Mouse (Mus musculus) CH12.LX (cell line): ENCODE measurements at regions not wholly inside any gene's neighbourhood (a gene's known extent, or its start where the extent isn't known, plus 50 kb on each side); places are given as distances from the start of the nearest gene placed in this dataset.

ENCODE experiments used
- DNase-seq: peaks from one replicate; pipeline ENCODE4 v3.0.0-alpha.2; 2013; ENCODE audit errors: extremely low read depth
- H3K27ac ChIP-seq: 2 replicates; pipeline ENCODE4 v1.5.1; 2012; ENCODE audit warnings: low read depth, mild to moderate bottlenecking, control low read depth, moderate library complexity; ENCODE audit not compliant: insufficient read depth
- H3K27me3 ChIP-seq: replicated peaks from 2 replicates; pipeline ENCODE3; 2012; ENCODE audit warnings: inconsistent platforms
- H3K36me3 ChIP-seq, 2 experiments: replicated peaks in 1 of 2; 2 replicates each; pipeline versions ENCODE3 to v1.6.1; 2012; ENCODE audit warnings: inconsistent platforms in 1 of 2, low read length in 1 of 2, mild to moderate bottlenecking in 1 of 2, mixed read lengths in 1 of 2, moderate library complexity in 1 of 2; ENCODE audit not compliant: control insufficient read depth in 1 of 2, insufficient read depth in 1 of 2
- H3K4me1 ChIP-seq, 2 experiments: 2 replicates each; pipeline ENCODE4 v1.6.1; 2012; ENCODE audit warnings: inconsistent platforms in 1 of 2, moderate library complexity in 1 of 2; ENCODE audit not compliant: insufficient read depth in 2 of 2, control insufficient read depth in 1 of 2
- H3K4me2 ChIP-seq: 2 replicates; pipeline ENCODE4 v1.6.1; 2012; ENCODE audit warnings: low read depth, mild to moderate bottlenecking, control low read depth; ENCODE audit not compliant: poor library complexity, insufficient read depth, severe bottlenecking
- H3K4me3 ChIP-seq, 3 experiments: fragments of 150-350 bp in 1 of 3; sonication (generic) in 1 of 3; replicated peaks in 1 of 3; 2 replicates each; pipeline versions ENCODE3 to v1.5.1; 2011 to 2012; ENCODE audit warnings: low read depth in 2 of 3, low read length in 2 of 3, mild to moderate bottlenecking in 2 of 3, moderate library complexity in 2 of 3, control low read depth in 1 of 3, improper control_type of control experiment in 1 of 3, inconsistent platforms in 1 of 3, mixed read lengths in 1 of 3; ENCODE audit not compliant: poor library complexity in 1 of 3
- H3K79me2 ChIP-seq: replicated peaks from 2 replicates; pipeline ENCODE4 v1.6.1; 2012; ENCODE audit warnings: mild to moderate bottlenecking, moderate library complexity; ENCODE audit not compliant: control insufficient read depth, poor library complexity, insufficient read depth, severe bottlenecking; ENCODE audit errors: extremely low read depth
- H3K9ac ChIP-seq: 2 replicates; pipeline ENCODE4 v1.6.1; 2012; ENCODE audit warnings: low read depth, mild to moderate bottlenecking, control low read depth, moderate library complexity; ENCODE audit not compliant: insufficient read depth
- H3K9me3 ChIP-seq: replicated peaks from 2 replicates; pipeline ENCODE3; 2012; ENCODE audit warnings: low read length, inconsistent platforms, mixed read lengths
- CHD1 ChIP-seq: IDR thresholded peaks from 2 replicates; pipeline ENCODE4 v1.6.1; 2012; ENCODE audit warnings: low read depth, low read length, improper control_type of control experiment, inconsistent platforms
- CTCF ChIP-seq, 2 experiments: IDR thresholded peaks in 1 of 2; conservative IDR thresholded peaks in 1 of 2; 2 replicates each; pipeline ENCODE4 v1.5.1; 2011 to 2012; ENCODE audit warnings: low read depth in 2 of 2, low read length in 2 of 2, improper control_type of control experiment in 1 of 2, inconsistent platforms in 1 of 2, mild to moderate bottlenecking in 1 of 2, moderate library complexity in 1 of 2
- E2F4 ChIP-seq: IDR thresholded peaks from 2 replicates; pipeline ENCODE4 v1.6.1; 2011; ENCODE audit warnings: low read depth, low read length, improper control_type of control experiment; ENCODE audit not compliant: insufficient replicate concordance
- EP300 ChIP-seq: IDR thresholded peaks from 2 replicates; pipeline ENCODE4 v1.6.1; 2011; ENCODE audit warnings: low read length, improper control_type of control experiment
- GABPA ChIP-seq: IDR thresholded peaks from 2 replicates; pipeline ENCODE4 v1.6.1; 2012; ENCODE audit warnings: low read depth, low read length, improper control_type of control experiment, inconsistent platforms; ENCODE audit not compliant: insufficient replicate concordance
- IRF4 ChIP-seq: IDR thresholded peaks from 2 replicates; pipeline ENCODE4 v1.6.1; 2014; ENCODE audit warnings: low read depth, mild to moderate bottlenecking, inconsistent platforms, low read length, improper control_type of control experiment
- JUN ChIP-seq: IDR thresholded peaks from 2 replicates; pipeline ENCODE4 v1.6.1; 2011; ENCODE audit warnings: low read depth, mild to moderate bottlenecking, low read length, improper control_type of control experiment, moderate library complexity; ENCODE audit not compliant: insufficient read depth
- MAFK ChIP-seq: IDR thresholded peaks from 2 replicates; pipeline ENCODE4 v1.6.1; 2011; ENCODE audit warnings: low read length, improper control_type of control experiment; ENCODE audit not compliant: insufficient replicate concordance
- MEF2A ChIP-seq: IDR thresholded peaks from 2 replicates; pipeline ENCODE4 v1.6.1; 2014; ENCODE audit warnings: low read depth, mild to moderate bottlenecking, inconsistent platforms, low read length, improper control_type of control experiment, borderline replicate concordance
- MXI1 ChIP-seq: IDR thresholded peaks from 2 replicates; pipeline ENCODE4 v1.6.1; 2011; ENCODE audit warnings: mild to moderate bottlenecking, low read depth, low read length, improper control_type of control experiment
- PAX5 ChIP-seq: IDR thresholded peaks from 2 replicates; pipeline ENCODE4 v1.6.1; 2012; ENCODE audit warnings: low read length, inconsistent platforms, mixed read lengths
- POLR2A ChIP-seq: IDR thresholded peaks from 2 replicates; pipeline ENCODE4 v1.6.1; 2011; ENCODE audit warnings: low read depth, mild to moderate bottlenecking, improper control_type of control experiment, low read length
- RAD21 ChIP-seq: IDR thresholded peaks from 2 replicates; pipeline ENCODE4 v1.6.1; 2011; ENCODE audit warnings: low read depth, mild to moderate bottlenecking, low read length, improper control_type of control experiment, moderate library complexity
- RCOR1 ChIP-seq: conservative IDR thresholded peaks from 2 replicates; pipeline ENCODE4 v1.6.1; 2012; ENCODE audit warnings: low read depth, mild to moderate bottlenecking, inconsistent platforms, low read length, improper control_type of control experiment
- SIN3A ChIP-seq: IDR thresholded peaks from 2 replicates; pipeline ENCODE4 v1.6.1; 2012; ENCODE audit warnings: low read length, improper control_type of control experiment, inconsistent platforms
- USF1 ChIP-seq: IDR thresholded peaks from 2 replicates; pipeline ENCODE4 v1.6.1; 2014; ENCODE audit warnings: low read depth, mild to moderate bottlenecking, inconsistent platforms, low read length, improper control_type of control experiment
- USF2 ChIP-seq: conservative IDR thresholded peaks from 2 replicates; pipeline ENCODE4 v1.6.1; 2011; ENCODE audit warnings: low read depth, low read length, improper control_type of control experiment
- ZNF384 ChIP-seq: IDR thresholded peaks from 2 replicates; pipeline ENCODE4 v1.6.1; 2012; ENCODE audit warnings: low read depth, low read length, improper control_type of control experiment, inconsistent platforms
- dilution Hi-C: fragments of 300-500 bp; cut with MboI; formaldehyde crosslinking; loops from 2 replicates; pipeline ENCODE4 v1.14.3; 2020; ENCODE audit warnings: low sequenced_read_pairs; ENCODE audit not compliant: extremely low pct_unique_long_range_greater_than_20kb, extremely low pct_ligation_motif_present
- in situ Hi-C: fragments of 300-500 bp; cut with MboI; formaldehyde crosslinking; loops from 3 replicates; pipeline ENCODE4 v1.14.3; 2019; ENCODE audit warnings: low sequenced_read_pairs, low pct_ligation_motif_present, low pct_unique_long_range_greater_than_20kb, mixed read lengths

- TF ChIP-seq IRF4 = no peak
- TF ChIP-seq E2F4 = no peak
- TF ChIP-seq CTCF (conservative IDR thresholded peaks at IDR 0.05 in 1 of 2, IDR thresholded peaks at IDR 0.05 in 1 of 2; ENCODE audit: low read depth in 2 of 2, low read length in 2 of 2) = no peak
- TF ChIP-seq RAD21 = no peak
- TF ChIP-seq USF2 = no peak
- no peak for TF ChIP-seq PAX5
- TF ChIP-seq USF1 = no peak
- TF ChIP-seq MEF2A = no peak
- TF ChIP-seq ZNF384 = no peak
- no peak for TF ChIP-seq JUN
- TF ChIP-seq GABPA = no peak
- TF ChIP-seq EP300 = no peak
- TF ChIP-seq SIN3A = no peak
- TF ChIP-seq MAFK = no peak
- no peak for TF ChIP-seq CHD1
- TF ChIP-seq MXI1 = no peak
- TF ChIP-seq POLR2A = no peak
- TF ChIP-seq, all 38 proteins: peak for 0
- Histone ChIP-seq H3K79me2 (no peaks in the 10 kb centered on the region), H3K4me3 (no peak overlapping the region), H3K9me3 (peaks cover 83% of the 10 kb centered on the region), H3K4me2 (no peak overlapping the region), H3K27ac (no peak overlapping the region), H3K27me3 (no peaks in the 10 kb centered on the region), H3K4me1 (no peaks in the 10 kb centered on the region), H3K9ac (no peak overlapping the region), H3K36me3 (no peaks in the 10 kb centered on the region)
- in situ Hi-C loops (no loop called here), dilution Hi-C loops (no loop called here)
- no peak for DNase-seq
Observed at GRCm38 (mm10) chr12:106582760-106583159, 572.7 kb downstream of the Vrk1 start.

GRCm38 (mm10) chr12:106585626-106586025 is 575.6 kb downstream of the Vrk1 start:
- dilution Hi-C loops (no loop called here), in situ Hi-C loops (no loop called here)

More at GRCm38 (mm10) chr12:106585626-106586025, 575.6 kb downstream of the Vrk1 start:
- no peak for DNase-seq
- H3K27ac ChIP-seq = no peak overlapping the region
- peaks cover 83% of the 10 kb centered on the region for H3K9me3 ChIP-seq
- TF ChIP-seq PAX5 = no peak
- TF ChIP-seq RCOR1 = no peak
- no peaks in the 10 kb centered on the region for H3K4me1 ChIP-seq
- no peak overlapping the region for H3K9ac ChIP-seq
- no peak overlapping the region for H3K4me3 ChIP-seq
- no peaks in the 10 kb centered on the region for H3K79me2 ChIP-seq
- no peaks in the 10 kb centered on the region for H3K36me3 ChIP-seq
- no peak overlapping the region for H3K4me2 ChIP-seq
- H3K27me3 ChIP-seq = no peaks in the 10 kb centered on the region
